Comparison of ENCODE assay signal across 18 mouse cellular contexts in genomic region chr4:154934800-154935199, GRCm38 (mm10). TPM values are rescaled to one million over a fixed set of nuclear protein-coding genes. Genes with fewer than 3 reads are reported as not detected.
"Had no signal": no experiment of that assay in that cellular context is flagged by ENCODE, and none has a peak within 500 bp of the region (broad histone marks: within the 10 kb centered on the region; RNA-seq: fewer than 3 reads in every experiment).

No protein-coding gene starts in this region.

- ATAC-seq: lung, postnatal 0 days; midbrain, embryonic 16.5 days had no signal

- H3K36me3 ChIP-seq: limb, embryonic 12.5 days; liver, embryonic 13.5 days; midbrain, embryonic 12.5 days; neural tube, embryonic 15.5 days; stomach, embryonic 15.5 days had no signal

- H3K9ac ChIP-seq: limb, embryonic 12.5 days; liver, embryonic 13.5 days; midbrain, embryonic 12.5 days; neural tube, embryonic 15.5 days; stomach, embryonic 15.5 days had no signal

- DNase-seq: kidney, adult 11 months; kidney, adult 9 months; kidney, postnatal 36 days; layer of hippocampus, adult 9-11 months; layer of hippocampus, postnatal 36 days; liver, embryonic 13.5 days; lung, adult 2 months; lung, postnatal 36 days; spleen, adult 18-20 months; thymus, postnatal 4 days had no signal

- H3K4me3 ChIP-seq: limb, embryonic 12.5 days; liver, embryonic 13.5 days; midbrain, embryonic 12.5 days; neural tube, embryonic 15.5 days; stomach, embryonic 15.5 days had no signal

- H3K4me1 ChIP-seq: limb, embryonic 12.5 days; midbrain, embryonic 12.5 days; neural tube, embryonic 15.5 days; stomach, embryonic 15.5 days had no signal

- H3K9me3 ChIP-seq: limb, embryonic 12.5 days; liver, embryonic 13.5 days; midbrain, embryonic 12.5 days; neural tube, embryonic 15.5 days; stomach, embryonic 15.5 days had no signal

- H3K27me3 ChIP-seq: limb, embryonic 12.5 days; midbrain, embryonic 12.5 days; neural tube, embryonic 15.5 days; stomach, embryonic 15.5 days had no signal

- H3K4me2 ChIP-seq: limb, embryonic 12.5 days; liver, embryonic 13.5 days; midbrain, embryonic 12.5 days; neural tube, embryonic 15.5 days; stomach, embryonic 15.5 days had no signal

- H3K27ac ChIP-seq: kidney, postnatal 0 days; limb, embryonic 12.5 days; midbrain, embryonic 12.5 days; neural tube, embryonic 15.5 days; stomach, embryonic 15.5 days had no signal

RNA-seq across cellular contexts. Expression of gene Tnfrsf14, which starts 6.4 kb away (rescaled TPM):
- polyA plus RNA-seq: midbrain, embryonic 16.5 days had no signal

RNA-seq across cellular contexts. Expression of gene Hes5, which starts 25.9 kb away (rescaled TPM):
- total RNA-seq: megakaryocyte-erythroid progenitor cell, adult 5-6 weeks had no signal
- polyA plus RNA-seq: lung, adult 2 months had no signal
